Mouse (Mus musculus) G1E-ER4 (cell line): Measurements from ENCODE around the gene Spib. TPM values are rescaled to one million over a fixed set of nuclear protein-coding genes. Genes with fewer than 3 reads are reported as not detected.
A peak's percentile ranks its signal among the peaks of the same experiment; 100 is the strongest.

Experiments
- GATA1 ChIP-seq: IDR thresholded peaks from one replicate; pipeline ENCODE4 v1.8.0; 2012; ENCODE audit warnings: low read length, inconsistent platforms
- polyA plus RNA-seq: library from polyadenylated mRNA; stranded (reverse); fragments of >175 nt; gene quantifications from 2 replicates; pipeline ENCODE4 v1.2.3, GENCODE M21; 2012

Gene Spib
- polyA plus RNA-seq, 1 experiment = 0.33 TPM

- no peak for TF ChIP-seq GATA1
These were observed 43.9 kb downstream of the Spib start for GRCm38 (mm10) chr7:44487936-44488335.

DNA sequence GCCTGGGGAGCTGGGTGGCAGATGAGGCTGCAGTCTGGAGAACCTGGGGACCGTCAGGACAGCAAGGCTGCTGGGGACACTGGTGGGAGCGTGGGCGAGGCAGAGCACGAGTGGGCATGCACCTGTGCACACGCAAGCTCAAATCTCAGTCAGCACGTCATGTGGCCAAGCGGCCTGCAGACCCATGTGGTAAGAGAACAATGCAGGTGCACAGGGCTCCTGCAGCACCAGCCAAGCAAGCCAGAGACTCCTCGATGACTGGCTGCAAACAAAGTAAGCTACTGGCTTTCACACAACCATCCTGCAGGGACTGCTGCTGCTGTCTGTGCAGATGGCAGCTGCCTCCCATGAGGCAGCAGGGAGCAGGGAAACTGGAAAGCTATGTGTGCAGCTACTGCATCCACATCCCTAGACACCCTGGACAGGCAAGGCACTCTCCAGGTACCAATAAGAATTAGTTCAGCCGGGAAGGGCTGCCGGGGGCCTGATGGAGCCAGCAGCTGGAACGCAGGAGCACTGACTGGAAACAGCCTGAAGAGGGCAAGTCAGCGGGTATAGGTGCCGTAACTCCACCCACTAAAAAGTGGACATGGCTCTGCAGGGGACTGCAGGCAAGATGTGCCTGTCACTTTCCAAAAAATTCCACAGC, 44.8 kb downstream of the Spib start:
- TF ChIP-seq GATA1 = no peak

GRCm38 (mm10) chr7:44485572-44486195, 46.2 kb downstream of the Spib start:
- TF ChIP-seq GATA1 = no peak

DNA sequence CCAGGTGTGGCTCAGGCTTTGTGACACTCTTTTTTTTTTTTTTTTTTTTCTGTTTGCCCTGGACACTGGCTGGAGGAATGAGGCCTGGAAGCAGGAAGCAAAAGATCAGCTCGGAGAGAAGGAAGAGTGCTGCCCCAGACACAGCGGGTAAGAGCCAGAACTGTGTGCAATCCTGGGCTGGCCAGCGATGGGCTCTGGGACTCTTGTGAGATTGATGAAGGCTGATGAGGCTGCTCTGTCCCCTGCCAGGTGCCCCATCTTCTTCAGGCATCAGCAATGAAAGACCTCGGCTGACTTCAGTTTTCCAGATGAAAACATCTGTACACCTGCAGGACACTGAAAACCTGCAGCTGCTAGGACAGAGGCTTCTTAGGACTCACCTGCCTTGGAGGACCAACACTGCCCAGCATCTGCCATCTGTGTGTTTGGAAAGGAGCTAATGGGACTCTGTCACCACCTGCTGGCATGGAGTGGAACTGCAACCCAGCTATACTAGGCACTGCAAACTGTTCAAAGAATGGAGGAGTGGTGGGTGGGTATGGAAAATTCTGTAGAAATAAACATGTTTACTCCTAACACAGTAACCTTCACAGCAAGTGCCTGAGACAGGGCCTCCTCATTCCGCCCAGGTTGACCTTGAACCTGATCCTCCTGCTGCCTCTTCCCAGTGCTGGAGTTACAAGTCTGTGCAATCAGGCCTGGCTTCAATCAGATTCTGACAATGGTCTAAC, 46.9 kb downstream of the Spib start:
- TF ChIP-seq GATA1 = no peak

- TF ChIP-seq GATA1 = no peak
These were observed 47.8 kb downstream of the Spib start for GRCm38 (mm10) chr7:44484109-44484508.

GRCm38 (mm10) chr7:44482836-44483435, 48.9 kb downstream of the Spib start:
- peak; percentile 64 for TF ChIP-seq GATA1

Other genes starting within 250 kb of the Spib start
- 2.8 and 3.2 TPM in 2 replicates for gene Clec11a, start 225.2 kb downstream of the Spib start, polyA plus RNA-seq
- gene Shank1, start 221.8 kb downstream of the Spib start, polyA plus RNA-seq = 1.6 and 1.8 TPM in 2 replicates
- gene Syt3, start 148.0 kb downstream of the Spib start, polyA plus RNA-seq = not detected in 2 replicates
- gene 1700008O03Rik, start 146.3 kb downstream of the Spib start, polyA plus RNA-seq = 0.64 and 0.79 TPM in 2 replicates
- gene Lrrc4b, start 103.1 kb downstream of the Spib start, polyA plus RNA-seq = not detected in 2 replicates
- gene Aspdh, start 66.7 kb downstream of the Spib start, polyA plus RNA-seq = not detected in 2 replicates
- 125 and 164 TPM in 2 replicates for gene Josd2, start 64.1 kb downstream of the Spib start, polyA plus RNA-seq
- gene Emc10, start 35.5 kb downstream of the Spib start, polyA plus RNA-seq = 345 and 359 TPM in 2 replicates
- 10.9 and 18.1 TPM in 2 replicates for gene Fam71e1, start 35.5 kb downstream of the Spib start, polyA plus RNA-seq
- gene Mybpc2, start 7.4 kb downstream of the Spib start, polyA plus RNA-seq = not detected in 2 replicates
- 344 and 399 TPM in 2 replicates for gene Pold1, start 16.8 kb upstream of the Spib start, polyA plus RNA-seq
- 298 and 371 TPM in 2 replicates for gene Nr1h2, start 21.9 kb upstream of the Spib start, polyA plus RNA-seq
- 0.14 and 0.28 TPM in 2 replicates for gene Napsa, start 40.3 kb upstream of the Spib start, polyA plus RNA-seq
- 0.02 TPM in 2 replicates for gene Kcnc3, start 58.6 kb upstream of the Spib start, polyA plus RNA-seq
- 0.02 and 0.05 TPM in 2 replicates for gene Myh14, start 138.8 kb upstream of the Spib start, polyA plus RNA-seq
- not detected in 2 replicates for gene Izumo2, start 176.7 kb upstream of the Spib start, polyA plus RNA-seq
- 98.8 and 104 TPM in 2 replicates for gene Vrk3, start 216.3 kb upstream of the Spib start, polyA plus RNA-seq
- 0.11 and 0.17 TPM in 2 replicates for gene Zfp473, start 219.0 kb upstream of the Spib start, polyA plus RNA-seq